Mouse (Mus musculus) layer of hippocampus, adult 2 months (tissue): ENCODE measurements around the gene Mtnr1a. TPM values are rescaled to one million over a fixed set of nuclear protein-coding genes. Genes with fewer than 3 reads are reported as not detected.
A peak's percentile ranks its signal among the peaks of the same experiment; 100 is the strongest.

Source experiments
- DNase-seq, 2 experiments: peaks; one replicate each; pipeline ENCODE4 v3.0.0; 2022; ENCODE audit warnings: low spot score in 2 of 2
- H3K27ac ChIP-seq: fragments of 200-600 bp; 2 replicates; pipeline ENCODE4 v1.8.1; 2022
- H3K4me3 ChIP-seq: fragments of 200-600 bp; 2 replicates; pipeline ENCODE4 v1.8.1; 2022; ENCODE audit warnings: mild to moderate bottlenecking
- CTCF ChIP-seq: fragments of 200-600 bp; conservative IDR thresholded peaks from 2 replicates; pipeline ENCODE4 v1.8.1; 2022; ENCODE audit warnings: antibody characterized with exemption, mild to moderate bottlenecking, moderate library complexity
- long read RNA-seq, 2 experiments: library from polyadenylated mRNA; stranded (forward); transcript quantifications; one replicate each; pipeline ENCODE4 v2.0.0; 2021; ENCODE audit warnings: borderline mapping rate in 2 of 2
- total RNA-seq, 2 experiments: library from RNA; stranded (reverse); gene quantifications; 2 replicates each; pipeline ENCODE4 v1.2.3; 2021

Mtnr1a gene
- not detected for total RNA-seq
- long read RNA-seq, experiment 1, result 0 reads
- long read RNA-seq, experiment 2, result 0 reads

- peak; percentile 83 to 95 for DNase-seq
- TF ChIP-seq CTCF, result peak; percentile 99
- H3K4me3 ChIP-seq, result peak within 1 kb of the TSS; percentile 49
- no peak within 1 kb of the TSS for H3K27ac ChIP-seq
Measured at GRCm38 (mm10) chr8:45068759-45069386, at the start of gene Mtnr1a. Mtnr1a (plus strand) TSS chr8:45069137.

GRCm38 (mm10) chr8:45019241-45019640 is 49.7 kb upstream of the Mtnr1a start:
- Histone ChIP-seq H3K4me3 (no peak overlapping the region), H3K27ac (no peak overlapping the region)
- TF ChIP-seq CTCF, result no peak

GRCm38 (mm10) chr8:45021171-45021570 is 47.8 kb upstream of the Mtnr1a start:
- no peak overlapping the region for H3K4me3 ChIP-seq
- no peak for TF ChIP-seq CTCF
- no peak overlapping the region for H3K27ac ChIP-seq
- DNase-seq, result no peak

More at GRCm38 (mm10) chr8:45019241-45019640, 49.7 kb upstream of the Mtnr1a start:
- DNase-seq, result no peak

GRCm38 (mm10) chr8:45021911-45022665 is 46.8 kb upstream of the Mtnr1a start:
- peak; percentile 59 to 87 for DNase-seq
- Histone ChIP-seq H3K4me3 (peak overlapping the region; percentile 29; the same call in 1 of the 2 replicates), H3K27ac (0 out of 2 replicates have a peak overlapping the region, but pooled peaks have one; percentile 7)
- no peak for TF ChIP-seq CTCF

- DNase-seq, result no peak
- Histone ChIP-seq H3K27ac (no peak overlapping the region), H3K4me3 (no peak overlapping the region)
- TF ChIP-seq CTCF, result no peak
Measured at GRCm38 (mm10) chr8:45028081-45028497, 40.8 kb upstream of the Mtnr1a start.

GRCm38 (mm10) chr8:45038350-45038749 is 30.6 kb upstream of the Mtnr1a start:
- Histone ChIP-seq H3K27ac (no peak overlapping the region), H3K4me3 (no peak overlapping the region)
- TF ChIP-seq CTCF, result no peak
- no peak for DNase-seq

GRCm38 (mm10) chr8:45044160-45044559 is 24.8 kb upstream of the Mtnr1a start:
- no peak for DNase-seq
- Histone ChIP-seq H3K27ac (no peak overlapping the region), H3K4me3 (no peak overlapping the region)
- TF ChIP-seq CTCF, result no peak

- no peak overlapping the region for H3K27ac ChIP-seq
- no peak for DNase-seq
- TF ChIP-seq CTCF, result no peak
- no peak overlapping the region for H3K4me3 ChIP-seq
Measured at GRCm38 (mm10) chr8:45050451-45050850, 18.5 kb upstream of the Mtnr1a start.

GRCm38 (mm10) chr8:45051236-45051635 is 17.7 kb upstream of the Mtnr1a start:
- no peak overlapping the region for H3K4me3 ChIP-seq
- no peak for DNase-seq
- H3K27ac ChIP-seq, result no peak overlapping the region
- TF ChIP-seq CTCF, result no peak

GRCm38 (mm10) chr8:45052205-45052604 is 16.7 kb upstream of the Mtnr1a start:
- Histone ChIP-seq H3K4me3 (no peak overlapping the region), H3K27ac (no peak overlapping the region)
- no peak for DNase-seq
- TF ChIP-seq CTCF, result peak; percentile 75

- no peak for TF ChIP-seq CTCF
- Histone ChIP-seq H3K4me3 (no peak overlapping the region), H3K27ac (no peak overlapping the region)
- no peak for DNase-seq
Measured at GRCm38 (mm10) chr8:45052618-45053017, 16.3 kb upstream of the Mtnr1a start.

GRCm38 (mm10) chr8:45055500-45055899 is 13.4 kb upstream of the Mtnr1a start:
- peak; percentile 35 for TF ChIP-seq CTCF
- Histone ChIP-seq H3K4me3 (no peak overlapping the region), H3K27ac (no peak overlapping the region)
- DNase-seq, result no peak

GRCm38 (mm10) chr8:45056810-45057209 is 12.1 kb upstream of the Mtnr1a start:
- H3K27ac ChIP-seq, result no peak overlapping the region
- no peak overlapping the region for H3K4me3 ChIP-seq
- TF ChIP-seq CTCF, result peak; percentile 55
- no peak for DNase-seq
